ENCODE assay signal across 9 mouse cellular contexts in genomic region chr17:28407418-28408250, GRCm38 (mm10). TPM values are rescaled to one million over a fixed set of nuclear protein-coding genes. Genes with fewer than 3 reads are reported as not detected.
DNase-seq lines count a peak whose midpoint lies in the region; ATAC-seq and TF ChIP-seq lines count a peak whose summit lies in the region.
"Had no signal": no experiment of that assay in that cellular context is flagged by ENCODE, and none has a peak within 500 bp of the region (broad histone marks: within the 10 kb centered on the region; RNA-seq: fewer than 3 reads in every experiment).

No protein-coding gene starts in this region.

- TF ChIP-seq EP300 in ES-Bruce4 (IDR thresholded peaks at IDR 0.05; ENCODE audit: insufficient read depth, low read depth, low read length) = 0 out of 2 replicates have a peak, but pooled peaks have one; percentile 49

- H3K36me3 ChIP-seq in ES-Bruce4 (ENCODE audit: control insufficient read depth, insufficient read depth, low read length, poor library complexity, severe bottlenecking) = peaks cover 25% of the 10 kb centered on the region
- peaks cover 4% of the 10 kb centered on the region; the same call in 1 of the 2 replicates for H3K36me3 ChIP-seq in forebrain, embryonic 16.5 days (ENCODE audit: control insufficient read depth, insufficient read depth)
- peaks cover 11% of the 10 kb centered on the region for H3K36me3 ChIP-seq in lung, embryonic 14.5 days (ENCODE audit: insufficient read depth)

- peak; percentile 99 for TF ChIP-seq CTCF in ES-Bruce4 (IDR thresholded peaks at IDR 0.05; ENCODE audit: low read depth, low read length)
- peak; percentile 98 for TF ChIP-seq CTCF in lung, embryonic 14.5 days (IDR thresholded peaks at IDR 0.05; ENCODE audit: low read depth)

- no peaks in the 10 kb centered on the region for H3K27me3 ChIP-seq in ES-Bruce4 (ENCODE audit: control insufficient read depth, insufficient read depth, low read length, poor library complexity, severe bottlenecking)
- no peaks in the 10 kb centered on the region for H3K27me3 ChIP-seq in forebrain, embryonic 16.5 days (replicated peaks; ENCODE audit: control insufficient read depth, insufficient read depth, low read length)
- no peaks in the 10 kb centered on the region for H3K27me3 ChIP-seq in lung, embryonic 14.5 days (ENCODE audit: insufficient read depth, low read length)
- H3K27me3 ChIP-seq: heart, embryonic 13.5 days had no signal

- DNase-seq in layer of hippocampus, adult 8-10 months (ENCODE audit: low spot score in 2 of 2) = peak; percentile 70 to 89
- DNase-seq in lung, embryonic 14.5 days = peak; percentile 91
- DNase-seq in testis, postnatal 10 days (ENCODE audit: low spot score) = peak; percentile 83

- 38% methylated on average over 15 of the region's 15 CpGs for WGBS in forebrain, embryonic 16.5 days
- WGBS in lung, embryonic 14.5 days = 37% methylated on average over 15 of the region's 15 CpGs

- TF ChIP-seq POLR2A in ES-Bruce4 (IDR thresholded peaks at IDR 0.05; ENCODE audit: insufficient read depth, low read length) = no peak

- H3K9me3 ChIP-seq in ES-Bruce4 (replicated peaks; ENCODE audit: control insufficient read depth, insufficient read depth, low read length, poor library complexity, severe bottlenecking) = no peaks in the 10 kb centered on the region
- no peaks in the 10 kb centered on the region for H3K9me3 ChIP-seq in forebrain, embryonic 16.5 days (ENCODE audit: control insufficient read depth, low read length)
- H3K9me3 ChIP-seq in lung, embryonic 14.5 days (ENCODE audit: low read depth, low read length) = no peaks in the 10 kb centered on the region
- H3K9me3 ChIP-seq: heart, embryonic 13.5 days had no signal

- peak; percentile 83; the same call in 1 of the 2 replicates for ATAC-seq in cerebellum, adult (ENCODE audit: insufficient number of reproducible peaks, low FRiP score, low TSS enrichment)
- ATAC-seq in forebrain, embryonic 16.5 days = peak; percentile 88
- ATAC-seq in hematopoietic stem cell, adult 5-6 weeks (replicated peaks in 1 of 2; ENCODE audit: insufficient read depth in 1 of 2, low FRiP score in 2 of 2, low TSS enrichment in 1 of 2, low read depth in 1 of 2, poor library complexity in 2 of 2, severe bottlenecking in 2 of 2) = peak; percentile 90 to 94
- peak; percentile 69; the same call in 1 of the 2 replicates for ATAC-seq in lung, embryonic 14.5 days (ENCODE audit: insufficient read depth)
- peak; percentile 95 for ATAC-seq in neutrophil, adult 5-6 weeks (ENCODE audit: extremely low read depth, insufficient number of reproducible peaks, low FRiP score, poor library complexity, severe bottlenecking)

- H3K4me3 ChIP-seq in ES-Bruce4 (ENCODE audit: low read depth, low read length) = no peak overlapping the region
- no peak overlapping the region for H3K4me3 ChIP-seq in forebrain, embryonic 16.5 days (replicated peaks; ENCODE audit: low read length)
- H3K4me3 ChIP-seq in lung, embryonic 14.5 days (ENCODE audit: low read depth, low read length) = no peak overlapping the region
- H3K4me3 ChIP-seq: heart, embryonic 13.5 days had no signal

- no peak overlapping the region for H3K27ac ChIP-seq in ES-Bruce4 (ENCODE audit: insufficient read depth, low read length)
- H3K27ac ChIP-seq in forebrain, embryonic 16.5 days (ENCODE audit: low read length) = 0 out of 2 replicates have a peak overlapping the region, but pooled peaks have one; percentile 33
- no peak overlapping the region for H3K27ac ChIP-seq in lung, embryonic 14.5 days (ENCODE audit: low read depth)
- H3K27ac ChIP-seq: heart, embryonic 13.5 days had no signal

- H3K4me1 ChIP-seq in ES-Bruce4 (ENCODE audit: control insufficient read depth, insufficient read depth, low read length) = peaks cover 1% of the 10 kb centered on the region
- peaks cover 12% of the 10 kb centered on the region for H3K4me1 ChIP-seq in forebrain, embryonic 16.5 days (replicated peaks; ENCODE audit: control insufficient read depth, insufficient read depth, low read length)
- no peaks in the 10 kb centered on the region for H3K4me1 ChIP-seq in lung, embryonic 14.5 days (ENCODE audit: insufficient read depth)

- H3K4me2 ChIP-seq in forebrain, embryonic 16.5 days (ENCODE audit: low read length) = no peak overlapping the region
- no peak overlapping the region for H3K4me2 ChIP-seq in lung, embryonic 14.5 days
- H3K4me2 ChIP-seq: heart, embryonic 13.5 days had no signal

- no peak overlapping the region for H3K9ac ChIP-seq in ES-Bruce4 (ENCODE audit: low read depth, poor library complexity, severe bottlenecking)
- no peak overlapping the region for H3K9ac ChIP-seq in forebrain, embryonic 16.5 days (replicated peaks; ENCODE audit: low read depth, low read length)
- no peak overlapping the region for H3K9ac ChIP-seq in lung, embryonic 14.5 days
- H3K9ac ChIP-seq: heart, embryonic 13.5 days had no signal

RNA-seq across cellular contexts. Expression of gene Tulp1, which starts 42.6 kb away (rescaled TPM):
- polyA plus RNA-seq in ES-Bruce4 (2011; ENCODE audit: insufficient read depth, insufficient read length, low read depth, missing spikeins) = 14.0 and 14.7 TPM in 2 replicates
- polyA plus RNA-seq in forebrain, embryonic 16.5 days (2015; fragmentation: Nextera tagmentation; extraction: Ambion mirVana) = 1.5 and 1.7 TPM in 2 replicates
- 0.60 TPM in 1 of 2 replicates, not detected in the other for total RNA-seq in hematopoietic stem cell, adult 5-6 weeks (2017)
- 1 to 10 TPM in 1 of 4 experiments, not detected in 3; 1.2 TPM for total RNA-seq in layer of hippocampus, adult 8-10 months (2022)
- 3.0 and 3.6 TPM in 2 replicates for polyA plus RNA-seq in lung, embryonic 14.5 days (2014; fragmentation: Nextera tagmentation; extraction: Ambion mirVana)
- total RNA-seq in neutrophil, adult 5-6 weeks (2017) = not detected in 2 replicates

RNA-seq across cellular contexts. Expression of gene Tead3, which starts 57.0 kb away (rescaled TPM):
- 28.6 and 31.9 TPM in 2 replicates for polyA plus RNA-seq in ES-Bruce4 (2011; ENCODE audit: insufficient read depth, insufficient read length, low read depth, missing spikeins)
- polyA plus RNA-seq in forebrain, embryonic 16.5 days (2015; fragmentation: Nextera tagmentation; extraction: Ambion mirVana) = 1.5 and 1.8 TPM in 2 replicates
- 0.74 and 0.75 TPM in 2 replicates for total RNA-seq in hematopoietic stem cell, adult 5-6 weeks (2017)
- 1 to 10 TPM; 2.6 to 6.5 (median 4.6) TPM for total RNA-seq in layer of hippocampus, adult 8-10 months (2022)
- 11.2 and 11.3 TPM in 2 replicates for polyA plus RNA-seq in lung, embryonic 14.5 days (2014; fragmentation: Nextera tagmentation; extraction: Ambion mirVana)
- not detected in 2 replicates for total RNA-seq in neutrophil, adult 5-6 weeks (2017)
